Mouse (Mus musculus) forebrain, embryonic 13.5 days (tissue): Measurements from ENCODE around the gene Dmbt1. TPM values are rescaled to one million over a fixed set of nuclear protein-coding genes. Genes with fewer than 3 reads are reported as not detected.

ENCODE experiments used
- ATAC-seq: fragments of 200-750 bp; cut with Nextera tagmentation; 2 replicates; pipeline ENCODE4 v1.8.0; 2017
- H3K27ac ChIP-seq: fragments of 300-500 bp; sonication (generic); 2 replicates; pipeline ENCODE4 v1.5.1; 2015; ENCODE audit warnings: inconsistent platforms, mild to moderate bottlenecking, moderate library complexity
- H3K27me3 ChIP-seq: fragments of 300-500 bp; sonication (generic); 2 replicates; pipeline ENCODE4 v1.6.1; 2015; ENCODE audit warnings: mild to moderate bottlenecking, inconsistent platforms
- H3K36me3 ChIP-seq: fragments of 300-500 bp; sonication (generic); 2 replicates; pipeline ENCODE4 v1.6.1; 2015; ENCODE audit warnings: mild to moderate bottlenecking, inconsistent platforms; ENCODE audit not compliant: poor library complexity, severe bottlenecking
- H3K4me1 ChIP-seq: fragments of 300-500 bp; sonication (generic); 2 replicates; pipeline ENCODE4 v1.6.1; 2015; ENCODE audit warnings: inconsistent platforms
- H3K4me2 ChIP-seq: fragments of 300-500 bp; sonication (generic); 2 replicates; pipeline ENCODE4 v1.6.1; 2015; ENCODE audit warnings: inconsistent platforms, mild to moderate bottlenecking, moderate library complexity
- H3K4me3 ChIP-seq: fragments of 300-500 bp; sonication (generic); 2 replicates; pipeline ENCODE4 v1.5.1; 2015; ENCODE audit warnings: mild to moderate bottlenecking, inconsistent platforms
- H3K9ac ChIP-seq: fragments of 300-500 bp; sonication (generic); 2 replicates; pipeline ENCODE4 v1.6.1; 2015; ENCODE audit warnings: mild to moderate bottlenecking, inconsistent platforms
- H3K9me3 ChIP-seq: fragments of 300-500 bp; sonication (generic); replicated peaks from 2 replicates; pipeline ENCODE4 v1.6.1; 2016; ENCODE audit warnings: inconsistent platforms
- WGBS: fragments of 180-500 bp; shearing (Covaris S2); methylation state at CpG from one replicate; pipeline ENCODE4 v1.1.7; 2015; 5-methylcytosine and 5-hydroxymethylcytosine counted together
- polyA plus RNA-seq: library from polyadenylated mRNA; unstranded; fragments of >200 nt; fragmentation: Nextera tagmentation; extraction: Ambion mirVana; gene quantifications from 2 replicates; pipeline ENCODE4 v1.2.1, GENCODE M21; 2015

The Dmbt1 gene
- polyA plus RNA-seq, 1 experiment from 2014 or later, result 0.05 TPM

DNA sequence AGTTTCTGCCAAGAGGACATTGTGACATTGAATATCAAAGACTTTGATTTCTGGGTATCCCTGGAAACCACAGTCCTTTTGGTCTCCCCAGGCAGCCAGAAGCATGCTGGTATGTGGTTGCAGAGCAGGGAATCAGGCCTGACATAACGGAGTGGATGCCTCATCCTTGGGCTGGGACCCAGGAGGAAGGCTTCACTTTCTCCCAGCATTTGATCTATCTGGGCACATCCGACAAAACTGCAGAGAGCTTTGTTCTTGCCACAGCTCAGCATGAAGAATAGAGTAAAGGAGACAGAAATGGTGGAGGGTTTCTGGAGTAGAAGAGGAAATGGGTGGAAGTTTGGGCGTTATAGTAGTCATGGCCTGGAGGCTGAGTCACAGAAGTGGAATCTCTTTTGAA lies 101.3 kb downstream of the Dmbt1 start:
- Histone ChIP-seq H3K9ac (no peak overlapping the region), H3K4me1 (no peaks in the 10 kb centered on the region), H3K27me3 (no peaks in the 10 kb centered on the region), H3K9me3 (no peaks in the 10 kb centered on the region), H3K36me3 (no peaks in the 10 kb centered on the region), H3K27ac (no peak overlapping the region), H3K4me3 (no peak overlapping the region), H3K4me2 (no peak overlapping the region)
- WGBS, result 89% methylated on average over 3 of the region's 3 CpGs
- no peak for ATAC-seq

DNA sequence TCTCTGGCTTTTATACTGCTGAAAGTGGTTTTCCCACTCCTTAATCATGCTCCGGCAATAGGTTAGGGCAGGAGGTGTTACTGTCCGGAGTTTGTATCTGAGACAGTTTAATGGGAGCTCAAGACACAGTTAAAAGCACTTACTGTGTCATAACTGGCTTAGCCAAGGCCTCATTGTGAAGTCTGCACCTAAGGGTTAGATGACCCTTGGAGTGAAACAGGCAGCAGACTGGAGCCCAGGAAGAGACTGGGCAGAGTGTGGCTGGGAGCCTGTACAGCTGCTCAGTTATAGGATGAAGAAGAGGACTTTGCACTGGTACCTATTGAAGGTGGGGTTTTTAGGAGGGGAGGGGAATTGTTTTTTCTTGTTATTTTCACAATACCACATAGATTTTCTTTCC lies 114.4 kb downstream of the Dmbt1 start, which contains the start of gene 4933402N03Rik:
TSS of gene 4933402N03Rik (minus strand) at position 101 of the 400 bp plus-strand sequence.
- H3K9me3 ChIP-seq, result no peaks in the 10 kb centered on the region
- 95% methylated on average over 2 of the region's 2 CpGs for WGBS
- H3K27ac ChIP-seq, result no peak within 1 kb of the TSS
- no peaks in the 10 kb centered on the region for H3K36me3 ChIP-seq
- no peak for ATAC-seq
- H3K4me2 ChIP-seq, result no peak within 1 kb of the TSS
- no peaks in the 10 kb centered on the region for H3K27me3 ChIP-seq
- no peaks in the 10 kb centered on the region for H3K4me1 ChIP-seq
- H3K9ac ChIP-seq, result no peak within 1 kb of the TSS
- H3K4me3 ChIP-seq, result no peak within 1 kb of the TSS

DNA sequence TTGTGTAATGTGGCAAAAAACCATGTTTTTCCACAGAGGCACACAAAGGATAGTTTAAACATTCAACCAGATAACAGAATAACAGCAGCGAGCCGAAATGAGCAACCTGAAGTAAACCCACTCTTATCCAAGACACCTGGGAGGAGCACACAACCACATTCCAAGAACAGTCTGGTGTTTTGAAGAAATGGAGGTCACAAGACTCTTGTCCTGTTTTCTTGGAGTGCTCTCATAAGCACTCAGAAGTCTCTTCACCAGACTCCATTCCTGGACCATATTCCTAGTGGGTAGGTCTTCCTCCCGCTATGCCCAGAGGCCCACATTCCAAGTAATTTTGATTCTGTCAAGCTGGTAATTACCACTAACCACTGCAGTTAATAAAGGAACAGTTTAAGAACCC lies 118.3 kb downstream of the Dmbt1 start:
- 87% methylated on average over 3 of the region's 3 CpGs for WGBS

DNA sequence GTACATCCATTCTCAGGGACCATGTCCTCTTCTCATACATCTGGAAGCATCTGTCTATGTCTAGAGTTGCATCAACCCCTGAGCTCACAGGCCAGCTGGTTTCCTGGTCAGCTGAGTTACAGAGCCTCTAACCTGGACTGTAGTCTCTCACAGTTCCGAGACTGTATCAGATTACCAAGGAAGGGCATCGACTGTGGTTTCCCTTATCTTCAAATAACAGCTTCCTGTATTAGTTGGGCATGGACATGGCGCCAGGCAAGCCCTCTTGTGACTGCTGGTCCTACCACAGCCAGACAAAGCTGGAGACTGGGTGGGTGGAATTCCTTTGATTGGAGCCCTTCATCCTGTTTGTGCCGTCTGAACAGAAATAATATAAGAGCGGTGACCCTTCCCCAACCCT lies 121.2 kb downstream of the Dmbt1 start:
- no peak overlapping the region for H3K4me3 ChIP-seq
- H3K9ac ChIP-seq, result no peak overlapping the region

More for the DNA sequence above, 118.3 kb downstream of the Dmbt1 start:
- no peak overlapping the region for H3K9ac ChIP-seq
- no peak overlapping the region for H3K27ac ChIP-seq
- H3K27me3 ChIP-seq, result no peaks in the 10 kb centered on the region
- no peak for ATAC-seq
- H3K4me3 ChIP-seq, result no peak overlapping the region
- no peaks in the 10 kb centered on the region for H3K36me3 ChIP-seq
- no peaks in the 10 kb centered on the region for H3K9me3 ChIP-seq
- H3K4me2 ChIP-seq, result no peak overlapping the region
- no peaks in the 10 kb centered on the region for H3K4me1 ChIP-seq

DNA sequence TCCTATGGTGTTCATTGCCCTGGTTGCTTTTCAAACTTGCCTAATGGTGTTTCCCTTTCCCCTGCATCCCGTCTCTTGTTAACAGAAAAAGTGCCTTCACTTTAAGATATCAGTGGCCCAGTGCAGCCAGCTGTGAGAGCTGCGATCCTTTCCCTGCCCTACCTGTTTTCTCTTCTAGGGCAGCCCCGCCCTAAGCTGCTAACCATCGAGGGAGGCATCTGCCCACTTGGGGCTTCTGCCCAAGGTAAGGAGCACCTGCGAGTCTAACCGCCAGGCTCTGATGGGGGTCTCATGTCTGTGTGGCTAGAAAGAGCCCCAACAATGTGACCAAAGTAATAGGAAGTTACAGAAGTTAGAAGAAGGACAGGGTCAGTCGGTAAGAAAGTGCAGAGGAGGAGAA lies 130.4 kb downstream of the Dmbt1 start:
- H3K9ac ChIP-seq, result no peak overlapping the region
- H3K9me3 ChIP-seq, result no peaks in the 10 kb centered on the region
- no peaks in the 10 kb centered on the region for H3K4me1 ChIP-seq
- no peak overlapping the region for H3K27ac ChIP-seq
- H3K36me3 ChIP-seq, result no peaks in the 10 kb centered on the region
- H3K4me2 ChIP-seq, result no peak overlapping the region
- no peaks in the 10 kb centered on the region for H3K27me3 ChIP-seq
- WGBS, result 75% methylated on average over 7 of the region's 7 CpGs
- H3K4me3 ChIP-seq, result no peak overlapping the region
- no peak for ATAC-seq

More for the DNA sequence above, 121.2 kb downstream of the Dmbt1 start:
- no peak for ATAC-seq
- Histone ChIP-seq H3K27me3 (no peaks in the 10 kb centered on the region), H3K36me3 (no peaks in the 10 kb centered on the region), H3K4me2 (no peak overlapping the region), H3K27ac (no peak overlapping the region), H3K9me3 (no peaks in the 10 kb centered on the region), H3K4me1 (no peaks in the 10 kb centered on the region)
- 83% methylated on average over 5 of the region's 5 CpGs for WGBS

DNA sequence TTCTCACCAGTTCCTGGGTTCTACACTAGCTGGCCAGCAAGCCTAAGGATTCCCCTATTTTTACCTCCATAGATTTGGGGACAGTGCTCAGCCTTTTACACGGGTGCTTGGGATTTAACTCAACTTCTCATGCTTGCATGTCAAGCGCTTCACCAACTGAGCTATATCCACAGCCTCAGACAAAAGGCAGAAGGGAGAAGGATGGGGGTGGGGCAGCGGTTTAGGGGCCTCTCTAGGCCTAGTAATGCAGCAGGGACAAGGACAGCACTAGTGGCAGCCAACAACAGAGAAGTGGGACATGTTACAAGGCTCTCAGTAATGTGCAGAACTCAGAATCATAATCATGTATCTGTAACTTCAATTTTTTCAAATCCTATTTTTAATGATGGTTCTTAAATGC lies 135.9 kb downstream of the Dmbt1 start:
- no peak for ATAC-seq
- Histone ChIP-seq H3K4me1 (no peaks in the 10 kb centered on the region), H3K4me3 (no peak overlapping the region), H3K36me3 (no peaks in the 10 kb centered on the region), H3K4me2 (no peak overlapping the region), H3K27ac (no peak overlapping the region), H3K9ac (no peak overlapping the region), H3K27me3 (no peaks in the 10 kb centered on the region), H3K9me3 (no peaks in the 10 kb centered on the region)
- WGBS, result 70% methylated on average over 3 of the region's 3 CpGs

DNA sequence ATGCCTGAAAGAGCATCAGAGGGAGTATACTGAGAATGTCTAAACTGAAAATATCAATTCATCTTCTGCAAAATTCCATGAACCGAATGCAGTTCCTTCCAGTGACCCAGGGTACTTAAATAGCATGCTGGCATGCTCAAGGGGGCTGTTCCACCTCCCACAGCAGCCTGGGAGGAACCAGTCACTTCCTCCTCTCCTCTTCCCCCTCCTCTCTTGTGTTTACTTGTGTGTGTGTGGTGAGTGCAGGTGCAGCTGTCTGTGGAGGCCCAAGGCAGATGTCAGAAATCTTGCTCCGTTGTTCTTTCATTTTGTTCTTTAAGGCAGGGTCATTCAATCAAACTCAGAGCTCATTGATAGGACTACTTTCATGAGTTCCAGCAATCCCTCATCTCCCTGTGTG lies 137.2 kb downstream of the Dmbt1 start:
- Histone ChIP-seq H3K4me2 (no peak overlapping the region), H3K4me3 (no peak overlapping the region), H3K9me3 (no peaks in the 10 kb centered on the region), H3K27me3 (no peaks in the 10 kb centered on the region), H3K36me3 (no peaks in the 10 kb centered on the region), H3K27ac (no peak overlapping the region), H3K9ac (no peak overlapping the region), H3K4me1 (no peaks in the 10 kb centered on the region)
- no peak for ATAC-seq
- WGBS, result 65% methylated on average over 2 of the region's 2 CpGs

Other genes starting within 250 kb of the Dmbt1 start
- gene Plekha1, start 166.3 kb upstream of the Dmbt1 start, polyA plus RNA-seq, result 36.6 and 37.8 TPM in 2 replicates
- 9.3 and 9.7 TPM in 2 replicates for gene Htra1, start 95.9 kb upstream of the Dmbt1 start, polyA plus RNA-seq
- gene 4933402N03Rik, start 114.3 kb downstream of the Dmbt1 start, polyA plus RNA-seq, result not detected in 2 replicates
- not detected in 2 replicates for gene 5430419D17Rik, start 142.3 kb downstream of the Dmbt1 start, polyA plus RNA-seq